Mouse (Mus musculus) heart, adult 18-20 months (tissue): ENCODE data around the gene Fzd7. TPM values are rescaled to one million over a fixed set of nuclear protein-coding genes. Genes with fewer than 3 reads are reported as not detected.

ENCODE experiments used
- DNase-seq, 2 experiments: peaks; one replicate each; pipeline ENCODE4 v3.0.0; 2021 to 2022; ENCODE audit warnings: mixed read lengths in 1 of 2
- total RNA-seq, 2 experiments: library from RNA; stranded (reverse); gene quantifications; 2 replicates each; pipeline ENCODE4 v1.2.3; 2021

Fzd7 gene
- total RNA-seq, 2 experiments from 2014 or later: 5.3 to 6.2 TPM

DNA sequence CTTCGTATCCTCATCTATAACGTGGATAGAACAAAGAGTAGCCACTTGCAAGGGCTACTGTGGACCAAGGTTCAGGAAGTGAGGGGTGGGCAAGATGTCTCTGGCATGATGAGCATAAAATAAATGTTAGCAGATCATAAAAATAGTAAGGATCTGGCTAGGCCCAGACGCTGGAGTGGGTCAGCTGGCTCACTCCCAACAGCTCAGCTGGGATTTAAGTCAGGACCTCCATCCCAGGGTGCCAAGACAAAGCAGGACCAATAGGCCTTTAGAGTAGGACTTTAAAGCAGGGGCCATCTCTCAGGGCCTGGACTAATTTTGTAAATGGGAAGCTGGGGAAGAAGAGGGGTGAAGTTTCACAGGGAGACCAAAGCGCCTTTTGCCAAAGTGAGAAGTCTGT is 11.5 kb upstream of the Fzd7 start:
- no peak for DNase-seq

DNA sequence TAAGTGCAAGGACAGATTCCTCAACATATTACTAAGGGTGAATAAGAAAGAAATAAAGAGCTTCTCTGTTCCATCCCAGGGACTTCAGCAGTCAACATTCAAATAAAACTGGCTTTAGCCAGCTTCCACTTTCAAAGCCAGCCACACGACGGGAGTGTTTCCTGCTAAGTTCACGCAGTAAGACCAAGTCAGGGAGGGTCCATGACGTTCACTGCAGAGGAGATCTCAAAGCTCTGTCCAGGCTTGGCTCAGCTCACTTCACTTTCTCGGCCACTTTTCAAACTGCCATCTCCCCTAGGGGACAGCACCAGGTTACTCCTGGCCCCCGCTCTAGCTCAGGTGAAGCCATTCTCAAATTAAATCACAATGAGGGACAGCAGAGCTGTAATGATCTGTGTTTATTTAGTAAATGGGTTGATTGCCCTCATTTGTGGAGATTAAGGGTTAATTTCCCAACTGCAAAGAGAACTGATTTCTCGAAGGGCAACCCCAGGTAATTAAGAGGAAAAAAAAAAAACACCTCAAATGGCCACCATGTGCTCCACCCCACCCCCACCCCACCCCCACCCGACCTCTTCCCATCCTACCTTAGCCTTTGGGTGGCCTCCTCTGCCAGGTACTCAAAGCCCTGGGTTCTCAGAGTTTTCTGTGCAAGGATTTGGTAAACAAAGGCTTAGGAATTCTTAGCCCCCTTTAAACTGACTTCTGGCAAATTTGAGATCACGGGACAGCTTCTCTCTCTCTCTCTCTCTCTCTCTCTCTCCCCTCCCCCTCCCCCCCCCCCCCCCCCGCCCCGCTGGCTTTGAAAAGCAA is 9.7 kb upstream of the Fzd7 start:
- no peak for DNase-seq

DNA sequence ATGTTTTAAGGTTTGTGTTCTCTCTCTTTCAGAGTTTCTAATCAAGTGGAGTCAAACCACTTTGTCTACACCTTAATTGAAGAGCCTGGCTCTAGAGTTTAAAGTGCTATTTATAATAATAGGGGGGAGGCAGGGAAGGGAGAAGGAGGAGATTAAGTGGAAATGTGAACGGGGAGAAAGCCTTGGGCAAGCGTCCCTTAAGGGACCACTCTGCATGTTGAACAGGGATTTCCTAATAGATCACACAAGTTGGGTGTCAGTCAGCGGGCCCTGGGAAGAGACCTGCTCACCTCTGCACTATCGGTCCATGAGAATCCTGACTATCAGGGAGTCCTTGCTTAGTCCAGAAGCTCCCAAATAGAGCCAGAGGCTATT is 9.1 kb upstream of the Fzd7 start:
- DNase-seq: no peak

DNA sequence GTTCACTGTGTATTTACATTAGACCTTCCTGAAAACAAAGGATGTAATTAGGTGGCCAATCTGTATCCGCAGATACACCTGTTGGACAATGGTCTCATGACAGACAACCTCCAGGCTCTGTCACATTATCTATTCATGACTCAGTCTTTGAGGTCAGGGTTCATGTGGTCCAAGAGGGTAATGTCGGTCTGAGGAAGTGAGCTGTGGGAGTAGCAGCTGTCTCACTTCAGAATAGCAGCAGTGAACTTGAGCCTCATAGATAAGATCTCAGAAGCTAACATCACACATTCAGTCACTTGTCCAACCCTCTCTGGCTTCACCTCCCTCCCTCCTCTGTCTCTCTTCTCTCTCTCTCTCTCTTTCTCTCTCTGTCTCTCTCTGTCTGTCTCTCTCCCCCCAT is 6.6 kb upstream of the Fzd7 start:
- DNase-seq: no peak

DNA sequence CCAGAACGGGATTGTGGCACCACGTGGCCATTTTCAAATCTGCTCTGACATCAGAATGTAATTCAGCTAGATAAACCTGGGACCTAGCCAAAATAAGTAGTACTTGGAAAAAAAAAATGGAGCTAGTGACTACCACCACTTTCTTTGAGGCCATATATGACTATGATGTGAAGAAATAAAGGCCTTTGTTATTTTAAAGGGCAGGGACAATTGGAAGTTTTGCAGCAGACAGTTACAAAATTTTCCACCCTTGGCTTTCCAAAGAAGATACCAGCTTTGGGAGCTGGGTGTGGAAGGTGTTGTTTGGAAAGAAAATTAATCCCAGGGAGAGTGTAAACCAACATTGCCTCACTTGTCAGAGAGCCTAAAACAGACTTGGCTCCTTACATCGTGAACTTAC is 3.3 kb upstream of the Fzd7 start:
- DNase-seq: no peak

DNA sequence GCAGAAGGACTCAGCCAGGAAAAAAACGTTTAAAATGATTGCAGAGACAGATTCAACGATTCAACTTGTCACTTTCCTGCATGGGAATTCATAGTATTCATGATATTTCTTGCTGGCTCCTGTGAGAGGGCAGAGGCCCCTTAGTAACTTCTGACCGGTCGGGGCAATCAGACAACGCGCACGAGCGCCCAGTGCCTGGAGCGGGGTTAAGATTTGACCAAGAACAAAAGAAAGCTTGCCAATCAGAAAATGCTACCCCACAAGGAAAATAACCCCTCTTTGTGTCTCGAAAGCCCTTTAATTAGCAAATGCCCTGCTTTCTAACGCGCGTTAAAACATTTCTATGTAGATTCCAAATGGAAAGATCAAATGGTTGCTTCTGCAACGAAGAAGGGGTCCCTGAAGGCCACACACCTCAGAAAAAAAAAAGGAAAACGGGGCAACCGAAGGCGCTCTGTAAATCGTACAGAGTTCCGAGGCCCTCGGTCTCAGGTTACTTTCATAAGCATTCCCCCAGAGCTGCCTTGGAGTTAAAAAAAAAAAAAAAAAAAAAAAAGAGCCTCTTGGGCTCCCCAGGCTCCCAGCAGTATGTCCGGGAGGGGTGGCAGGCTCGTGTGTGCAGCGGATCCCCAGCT is 1.3 kb upstream of the Fzd7 start:
- DNase-seq: peak in 1 of 2 experiments; percentile 38

DNA sequence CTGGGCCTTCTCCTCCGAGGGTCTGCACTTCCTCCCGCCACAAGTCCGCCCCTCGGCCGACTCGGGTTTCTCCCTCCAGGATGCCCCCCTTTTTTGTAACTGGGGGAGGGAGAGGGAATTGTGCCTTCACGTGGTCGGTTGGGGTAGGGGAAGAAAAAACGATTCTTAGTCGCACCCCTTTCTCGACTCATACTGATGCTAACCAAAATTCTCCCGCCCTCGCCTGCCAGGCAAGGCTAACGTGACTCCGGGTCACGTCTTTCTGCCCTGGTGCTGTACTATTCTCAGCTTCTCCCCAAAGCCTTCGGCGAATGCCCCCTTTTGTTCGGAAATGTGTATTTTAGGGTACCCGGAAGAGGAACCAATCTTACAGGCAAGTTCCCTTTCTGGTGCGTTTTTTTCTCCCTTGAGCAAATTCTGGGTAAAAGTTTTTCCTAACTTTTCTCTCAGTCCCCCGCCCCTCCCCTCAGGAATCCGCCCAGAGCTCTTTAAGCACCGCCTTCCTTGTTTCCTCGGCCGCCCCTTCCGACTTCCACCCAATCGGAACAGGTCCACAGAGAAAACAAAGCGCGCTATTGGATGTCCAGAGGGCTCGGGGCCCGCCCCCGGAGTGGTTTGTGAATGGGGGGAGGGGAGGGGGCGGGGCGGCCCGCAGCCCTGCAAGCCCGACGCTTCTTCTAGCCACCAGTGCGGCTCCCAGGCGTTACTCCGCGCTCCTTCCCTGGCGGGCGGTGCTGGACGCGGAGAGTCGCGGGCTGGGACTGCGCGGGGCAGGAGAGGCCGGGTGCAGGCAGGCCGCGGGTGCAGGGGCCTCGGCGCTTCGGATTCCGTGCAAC is 550 bp upstream of the Fzd7 start:
- peak; percentile 96 to 98 for DNase-seq

DNA sequence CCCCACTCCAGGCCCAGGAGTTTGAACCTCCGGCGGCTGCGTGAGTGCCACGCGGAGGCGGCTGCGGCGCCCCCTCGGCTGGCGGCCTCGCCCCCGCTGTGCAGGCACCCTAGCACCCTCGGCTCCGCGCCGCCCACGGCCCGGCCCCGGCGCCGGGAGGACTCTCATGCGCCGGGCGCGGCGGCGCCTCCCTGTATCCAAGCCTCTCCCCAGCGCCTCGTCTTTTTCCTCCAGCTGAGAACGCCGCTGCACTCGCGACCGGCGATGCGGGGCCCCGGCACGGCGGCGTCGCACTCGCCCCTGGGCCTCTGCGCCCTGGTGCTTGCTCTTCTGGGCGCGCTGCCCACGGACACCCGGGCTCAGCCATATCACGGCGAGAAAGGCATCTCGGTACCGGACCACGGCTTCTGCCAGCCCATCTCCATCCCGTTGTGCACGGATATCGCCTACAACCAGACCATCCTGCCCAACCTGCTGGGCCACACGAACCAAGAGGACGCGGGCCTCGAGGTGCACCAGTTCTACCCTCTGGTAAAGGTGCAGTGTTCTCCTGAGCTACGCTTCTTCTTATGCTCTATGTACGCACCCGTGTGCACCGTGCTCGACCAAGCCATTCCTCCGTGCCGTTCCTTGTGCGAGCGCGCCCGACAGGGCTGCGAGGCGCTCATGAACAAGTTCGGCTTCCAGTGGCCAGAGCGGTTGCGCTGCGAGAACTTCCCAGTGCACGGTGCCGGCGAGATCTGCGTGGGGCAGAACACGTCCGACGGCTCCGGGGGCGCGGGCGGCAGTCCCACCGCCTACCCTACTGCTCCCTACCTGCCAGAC is 684 bp downstream of the Fzd7 start:
- DNase-seq: peak; percentile 45 to 63

DNA sequence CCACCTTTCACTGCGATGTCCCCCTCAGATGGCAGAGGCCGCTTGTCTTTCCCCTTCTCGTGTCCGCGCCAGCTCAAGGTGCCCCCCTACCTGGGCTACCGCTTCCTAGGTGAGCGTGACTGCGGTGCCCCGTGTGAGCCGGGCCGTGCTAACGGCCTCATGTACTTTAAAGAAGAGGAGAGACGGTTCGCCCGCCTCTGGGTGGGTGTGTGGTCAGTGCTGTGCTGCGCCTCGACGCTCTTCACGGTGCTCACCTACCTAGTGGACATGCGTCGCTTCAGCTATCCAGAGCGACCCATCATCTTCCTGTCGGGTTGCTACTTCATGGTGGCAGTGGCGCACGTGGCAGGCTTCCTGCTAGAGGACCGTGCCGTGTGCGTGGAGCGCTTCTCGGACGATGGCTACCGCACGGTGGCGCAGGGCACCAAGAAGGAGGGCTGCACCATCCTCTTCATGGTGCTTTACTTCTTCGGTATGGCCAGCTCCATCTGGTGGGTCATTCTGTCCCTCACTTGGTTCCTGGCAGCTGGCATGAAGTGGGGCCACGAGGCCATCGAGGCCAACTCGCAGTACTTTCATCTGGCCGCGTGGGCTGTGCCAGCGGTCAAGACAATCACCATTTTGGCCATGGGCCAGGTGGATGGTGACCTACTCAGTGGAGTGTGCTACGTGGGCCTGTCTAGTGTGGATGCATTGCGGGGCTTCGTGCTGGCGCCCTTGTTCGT is 1.5 kb downstream of the Fzd7 start:
- DNase-seq: peak; percentile 66 to 78

DNA sequence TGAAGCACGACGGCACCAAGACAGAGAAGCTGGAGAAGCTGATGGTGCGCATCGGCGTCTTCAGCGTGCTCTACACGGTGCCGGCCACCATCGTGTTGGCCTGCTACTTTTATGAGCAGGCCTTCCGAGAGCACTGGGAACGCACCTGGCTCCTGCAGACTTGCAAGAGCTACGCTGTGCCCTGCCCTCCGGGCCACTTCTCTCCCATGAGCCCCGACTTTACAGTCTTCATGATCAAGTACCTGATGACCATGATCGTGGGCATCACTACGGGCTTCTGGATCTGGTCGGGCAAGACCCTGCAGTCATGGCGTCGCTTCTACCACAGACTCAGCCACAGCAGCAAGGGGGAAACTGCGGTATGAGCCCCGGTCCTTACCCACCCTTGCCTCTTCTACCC is 2.1 kb downstream of the Fzd7 start:
- peak in 1 of 2 experiments; percentile 24 for DNase-seq

DNA sequence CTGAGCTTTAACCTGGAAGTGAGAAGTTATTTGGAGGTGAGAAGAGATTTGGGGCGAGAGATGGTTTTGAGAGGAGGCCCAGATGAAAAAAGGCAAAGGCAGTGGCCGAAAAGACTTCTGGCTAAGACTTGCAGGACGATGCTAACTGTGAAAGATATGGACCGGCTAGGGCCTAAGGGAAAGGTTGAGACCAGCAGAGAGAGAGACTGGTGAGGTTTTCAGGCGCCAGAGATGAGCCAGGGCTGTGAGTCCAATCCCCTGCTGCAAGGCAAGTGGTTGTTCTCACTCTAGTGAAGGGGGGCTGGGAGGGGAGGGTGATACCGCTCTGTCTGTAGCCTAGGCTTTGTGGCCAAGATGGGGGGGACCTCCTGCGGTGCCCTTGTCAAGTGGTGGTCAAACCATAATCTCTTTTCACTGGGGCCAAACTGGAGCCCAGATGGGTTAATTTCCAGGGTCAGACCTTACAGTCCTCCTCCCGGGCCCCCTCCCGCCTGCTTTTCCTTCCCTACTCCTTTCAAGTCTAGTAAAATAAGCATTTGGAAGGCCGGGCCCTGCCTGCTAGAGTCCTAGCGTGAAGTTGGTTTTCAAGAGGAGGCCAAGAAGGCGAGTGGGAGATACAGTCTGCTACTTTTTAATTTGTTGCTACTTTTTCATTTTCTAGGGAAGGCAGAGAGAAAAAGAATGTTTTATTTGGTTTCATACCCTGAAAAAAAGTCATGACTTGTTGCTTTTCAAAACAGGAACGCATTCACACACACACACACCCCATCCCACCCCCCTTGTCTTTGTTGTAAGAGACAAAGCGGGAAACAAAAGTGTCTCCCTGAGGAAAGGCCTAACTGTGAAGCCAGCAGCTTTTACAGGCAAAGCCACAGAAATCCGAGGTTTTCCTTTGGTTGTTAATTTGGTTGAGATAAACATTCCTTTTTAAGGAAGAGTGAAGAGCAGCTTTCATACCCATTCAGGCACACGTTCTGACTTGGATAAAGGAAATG is 2.9 kb downstream of the Fzd7 start:
- DNase-seq: peak in 1 of 2 experiments; percentile 29

DNA sequence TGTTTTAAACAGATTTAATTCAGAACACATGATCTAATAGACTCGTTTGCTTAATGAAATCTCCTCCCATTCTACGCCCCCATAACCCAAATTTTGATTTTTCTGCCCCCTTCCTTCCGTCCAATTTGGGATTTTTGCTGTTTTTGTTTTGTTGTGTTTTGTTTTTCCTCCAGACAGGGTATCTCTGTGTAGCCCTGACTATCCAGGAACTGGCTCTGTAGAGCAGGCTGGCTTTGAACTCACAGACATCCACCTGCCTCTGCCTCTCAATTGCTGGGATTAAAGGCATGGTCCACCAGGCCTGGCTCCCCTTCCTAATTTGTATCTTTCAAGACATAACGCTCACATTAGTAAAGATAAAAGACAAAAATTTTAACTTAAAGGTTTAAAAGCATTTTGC is 3.6 kb downstream of the Fzd7 start:
- no peak for DNase-seq

DNA sequence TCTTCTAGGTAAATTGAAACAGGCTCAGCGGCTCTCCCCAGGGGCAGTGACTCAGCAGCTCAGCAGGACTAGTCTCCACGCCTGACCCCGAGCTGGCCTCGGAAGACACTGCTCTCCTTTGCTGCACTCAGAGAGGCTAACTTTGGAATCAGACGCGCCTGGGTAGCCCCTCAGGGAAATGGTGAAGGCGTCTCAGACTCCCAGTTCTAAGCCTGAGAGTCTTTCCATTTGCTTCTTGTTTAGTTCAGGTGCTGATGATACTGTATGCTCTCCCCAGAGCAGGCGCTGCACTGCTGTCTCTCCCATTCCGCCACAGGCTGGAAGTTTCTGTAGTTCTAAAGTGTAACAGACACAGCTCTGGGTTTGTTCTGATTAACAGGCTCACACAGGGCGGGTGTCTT is 5.4 kb downstream of the Fzd7 start:
- DNase-seq: peak; percentile 59 to 69

DNA sequence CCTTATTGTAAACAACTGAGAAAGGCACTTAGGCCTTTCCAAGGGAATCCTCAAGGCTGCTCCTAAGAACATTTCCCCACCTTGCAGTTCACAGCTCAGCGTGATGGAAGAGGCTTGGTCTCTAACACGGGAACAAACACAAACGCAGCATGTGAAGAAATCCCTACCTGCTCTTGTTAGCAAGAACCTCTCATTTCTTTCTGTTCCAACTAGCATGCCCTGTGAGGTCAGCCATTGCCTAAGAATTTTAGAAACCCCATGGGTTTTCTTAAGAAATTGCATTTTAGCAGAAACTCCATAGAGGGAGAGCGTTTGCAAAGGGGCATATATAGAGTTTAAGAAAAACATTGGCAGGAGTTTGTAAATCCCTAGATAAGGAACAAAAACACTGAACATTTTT is 6.3 kb downstream of the Fzd7 start:
- no peak for DNase-seq

DNA sequence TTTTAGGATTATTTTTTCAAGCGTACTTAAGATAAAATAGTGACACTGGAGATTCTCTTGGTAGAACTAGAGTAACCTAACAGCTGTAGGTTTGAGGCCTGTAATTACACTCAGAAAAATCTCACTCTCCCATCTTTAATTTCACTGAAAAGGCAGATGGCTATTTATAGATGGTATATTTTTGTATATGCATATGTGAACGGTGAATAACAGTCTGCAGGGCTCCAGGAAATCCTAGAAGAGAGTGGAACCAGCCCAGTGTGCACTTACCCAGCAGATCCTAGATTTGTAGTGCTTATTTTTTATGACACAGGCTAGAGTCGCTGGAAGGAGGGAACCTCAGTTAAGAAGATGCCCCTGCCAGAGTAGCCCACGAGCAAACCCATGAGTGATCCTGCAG is 6.8 kb downstream of the Fzd7 start:
- DNase-seq: no peak

DNA sequence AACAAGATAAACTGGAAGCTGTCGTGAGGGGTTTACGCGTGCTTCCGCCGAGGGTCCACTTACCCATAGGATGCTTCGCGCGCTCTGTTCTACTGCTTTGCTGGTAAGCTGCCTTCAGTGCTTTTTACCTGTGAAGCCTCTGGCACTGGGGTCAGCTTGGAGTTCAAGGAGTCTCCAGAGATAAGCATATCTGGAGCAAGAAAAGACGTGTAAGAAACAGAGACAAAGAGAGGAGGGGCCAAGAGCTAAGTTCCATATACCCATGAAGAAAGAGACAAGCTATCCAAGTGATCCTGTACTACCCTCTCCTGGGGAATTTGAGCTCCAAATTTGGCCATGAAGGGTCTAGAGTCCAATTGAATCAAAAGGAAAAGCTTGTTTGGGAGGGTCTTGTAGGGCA is 9.3 kb downstream of the Fzd7 start:
- DNase-seq: no peak

DNA sequence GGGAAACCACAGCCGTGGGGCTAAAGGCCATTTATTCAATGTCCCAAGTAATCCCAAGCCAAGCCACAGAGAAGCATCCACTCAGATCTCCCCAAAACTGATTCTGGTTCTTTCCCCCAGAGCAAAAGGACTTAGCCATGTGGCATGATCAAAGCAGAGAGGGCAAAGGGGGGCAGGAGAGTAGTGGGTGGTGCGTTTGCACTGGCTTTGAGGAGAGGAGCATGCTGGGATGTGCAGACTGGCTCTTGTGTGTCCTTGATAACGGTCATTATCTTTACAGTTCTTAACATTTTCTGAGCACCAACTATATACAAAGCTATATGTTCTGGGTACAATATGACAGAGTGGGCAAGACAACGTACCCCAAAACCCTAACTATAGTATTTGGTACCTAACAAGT is 10.2 kb downstream of the Fzd7 start:
- DNase-seq: no peak

DNA sequence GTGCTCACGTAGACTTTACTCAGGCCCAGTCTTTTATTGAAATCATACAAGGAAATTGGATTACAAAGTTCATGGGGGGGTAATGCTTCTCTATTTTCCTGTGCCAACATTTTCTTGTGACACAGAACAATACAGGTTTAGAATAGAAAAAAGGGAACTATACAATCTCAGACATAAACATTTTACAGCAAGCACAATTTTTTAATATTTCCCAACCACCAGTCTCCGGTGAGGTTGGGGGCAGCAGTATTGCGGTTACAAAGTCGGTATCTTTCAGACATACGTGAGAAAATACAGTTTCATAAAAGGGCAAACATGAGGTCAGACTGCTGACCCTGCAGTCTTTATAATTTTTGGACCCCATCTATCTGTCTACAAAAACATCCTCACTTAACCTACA is 13.7 kb downstream of the Fzd7 start:
- no peak for DNase-seq

DNA sequence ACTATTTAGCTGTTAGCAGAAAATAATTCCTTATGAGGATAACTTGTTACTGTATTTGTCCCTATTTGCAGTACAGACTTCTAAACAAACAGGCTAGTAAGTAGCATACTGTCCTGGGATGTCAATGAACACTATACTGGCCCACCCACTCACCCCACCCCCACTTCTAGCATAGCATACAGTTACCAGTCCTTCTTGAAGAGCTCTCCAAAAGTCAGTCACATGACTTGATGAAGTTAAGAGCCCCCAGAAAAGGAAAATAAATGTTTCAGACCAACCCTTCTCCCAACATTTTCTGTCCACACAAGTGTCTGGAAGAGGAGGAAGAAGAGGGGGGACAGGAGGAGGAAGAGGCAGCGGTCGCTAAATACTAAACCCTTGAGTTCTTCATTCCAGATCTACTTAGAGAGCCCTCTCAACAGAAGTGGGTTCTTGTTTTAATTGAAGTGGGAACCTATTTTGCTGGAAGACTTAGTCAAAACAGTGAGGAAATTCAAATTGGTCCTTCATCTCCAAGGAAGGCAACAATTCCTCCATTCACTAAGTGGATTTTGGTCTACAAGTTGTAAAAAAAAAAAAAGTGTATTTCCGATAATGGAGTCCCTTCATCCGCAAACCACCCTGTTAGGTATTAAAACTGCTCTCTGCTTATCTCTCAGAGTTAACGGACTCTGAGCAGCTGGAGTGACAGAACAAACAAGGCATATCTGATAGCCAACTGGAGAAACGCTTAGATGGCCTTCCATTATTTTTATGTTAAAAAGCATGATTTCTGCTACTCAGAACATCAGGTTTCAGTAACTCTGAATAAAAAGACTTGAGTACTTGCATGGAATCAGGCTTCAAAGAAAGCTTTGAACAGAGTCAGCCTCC is 15.8 kb downstream of the Fzd7 start:
- no peak for DNase-seq
